Mouse (Mus musculus) effector memory CD4-positive, alpha-beta T cell, adult 7 months (primary cell): ENCODE results near the gene Gm6812. TPM values are rescaled to one million over a fixed set of nuclear protein-coding genes. Genes with fewer than 3 reads are reported as not detected.

Source experiments
- polyA plus RNA-seq: library from polyadenylated mRNA; unstranded; fragments of 100-300 nt; shearing (Covaris generic); gene quantifications from one replicate; pipeline ENCODE4 v1.2.1, GENCODE M21; 2017

Gm6812 gene
- polyA plus RNA-seq: not detected

GRCm38 (mm10) chrX:68892953-68893352, at the start of gene Gm6812:
Gene Gm6812 (minus strand): TSS chrX:68893053.

Other genes with a start within 250 kb of the Gm6812 start
- 63.6 TPM for gene Fmr1, start 214.5 kb downstream of the Gm6812 start, polyA plus RNA-seq
- not detected for gene Fmr1nb, start 131.2 kb downstream of the Gm6812 start, polyA plus RNA-seq
- 0.27 TPM for gene Gm14698, start 72.0 kb downstream of the Gm6812 start, polyA plus RNA-seq